Mouse (Mus musculus) liver, adult 2 months (tissue): Measurements from ENCODE around the gene Col23a1.

Experiments used
- CTCF ChIP-seq: fragments of 200-500 bp; IDR thresholded peaks from 2 replicates; pipeline ENCODE4 v1.5.1; 2011; ENCODE audit warnings: low read depth, low read length, control low read depth
- POLR2A ChIP-seq: fragments of 200-500 bp; IDR thresholded peaks from 2 replicates; pipeline ENCODE4 v1.6.1; 2011; ENCODE audit warnings: low read length, control low read depth; ENCODE audit not compliant: insufficient read depth; ENCODE audit errors: extremely low read depth

GRCm38 (mm10) chr11:51338416-51338815 lies 48.7 kb downstream of the Col23a1 start:
- TF ChIP-seq POLR2A (no peak), CTCF (no peak)
